Mouse (Mus musculus): Measurements from ENCODE around the gene Pitpnm2. TPM values are rescaled to one million over a fixed set of nuclear protein-coding genes. Genes with fewer than 3 reads are reported as not detected.

Gene Pitpnm2
- total and polyA plus RNA-seq, 3 experiments: 9.0 to 35.6 (median 24.1) TPM

- Histone ChIP-seq H3K4me3 (ENCODE audit: low read depth, low read length) (no peak overlapping the region), H3K9me3 (replicated peaks) (no peaks in the 10 kb centered on the region), H3K4me1 (ENCODE audit: insufficient read depth, low read depth, low read length) (peaks cover 36% of the 10 kb centered on the region), H3K27me3 (ENCODE audit: insufficient read depth, low read length) (peaks cover 42% of the 10 kb centered on the region), H3K36me3 (replicated peaks) (no peaks in the 10 kb centered on the region)
- no peak for ATAC-seq (ENCODE audit: extremely low read depth, insufficient number of reproducible peaks, low FRiP score, poor library complexity, severe bottlenecking)
- TF ChIP-seq POLR2AphosphoS5 (IDR thresholded peaks at IDR 0.05; ENCODE audit: insufficient replicate concordance, low read depth, low read length): no peak
- no peak for TF ChIP-seq CTCF (IDR thresholded peaks at IDR 0.05; ENCODE audit: low read depth, low read length)
- no peak for TF ChIP-seq GATA1 (IDR thresholded peaks at IDR 0.05; ENCODE audit: borderline replicate concordance, low read length)
- no peak for TF ChIP-seq GATA2 (IDR thresholded peaks at IDR 0.05; ENCODE audit: borderline replicate concordance, low read depth, low read length)
- TF ChIP-seq TAL1 (conservative IDR thresholded peaks at IDR 0.05; ENCODE audit: low read depth, low read length): no peak
- DNase-seq (ENCODE audit: low spot score): no peak
Measured at GRCm38 (mm10) chr5:124083850-124084587, 165.5 kb downstream of the Pitpnm2 start.

GRCm38 (mm10) chr5:124082941-124083688 is 166.4 kb downstream of the Pitpnm2 start:
- Histone ChIP-seq H3K36me3 (replicated peaks) (no peaks in the 10 kb centered on the region), H3K27me3 (ENCODE audit: insufficient read depth, low read length) (peaks cover 48% of the 10 kb centered on the region), H3K4me3 (ENCODE audit: low read depth, low read length) (no peak overlapping the region), H3K4me1 (ENCODE audit: insufficient read depth, low read depth, low read length) (peaks cover 40% of the 10 kb centered on the region), H3K9me3 (replicated peaks) (no peaks in the 10 kb centered on the region)
- DNase-seq (ENCODE audit: low spot score): no peak
- ATAC-seq (ENCODE audit: extremely low read depth, insufficient number of reproducible peaks, low FRiP score, poor library complexity, severe bottlenecking): no peak
- TF ChIP-seq TAL1 (conservative IDR thresholded peaks at IDR 0.05; ENCODE audit: low read depth, low read length): no peak
- TF ChIP-seq POLR2AphosphoS5 (IDR thresholded peaks at IDR 0.05; ENCODE audit: insufficient replicate concordance, low read depth, low read length): no peak
- TF ChIP-seq GATA2 (IDR thresholded peaks at IDR 0.05; ENCODE audit: borderline replicate concordance, low read depth, low read length): no peak
- TF ChIP-seq CTCF (IDR thresholded peaks at IDR 0.05; ENCODE audit: low read depth, low read length): no peak
- TF ChIP-seq GATA1 (IDR thresholded peaks at IDR 0.05; ENCODE audit: borderline replicate concordance, low read length): no peak

- TF ChIP-seq GATA1 (IDR thresholded peaks at IDR 0.05; ENCODE audit: borderline replicate concordance, low read length): no peak
- TF ChIP-seq TAL1 (conservative IDR thresholded peaks at IDR 0.05; ENCODE audit: low read depth, low read length): no peak
- TF ChIP-seq CTCF (IDR thresholded peaks at IDR 0.05; ENCODE audit: low read depth, low read length): no peak
- no peak for TF ChIP-seq GATA2 (IDR thresholded peaks at IDR 0.05; ENCODE audit: borderline replicate concordance, low read depth, low read length)
- no peak for TF ChIP-seq POLR2AphosphoS5 (IDR thresholded peaks at IDR 0.05; ENCODE audit: insufficient replicate concordance, low read depth, low read length)
- DNase-seq (ENCODE audit: low spot score) (no peak), ATAC-seq (ENCODE audit: extremely low read depth, insufficient number of reproducible peaks, low FRiP score, poor library complexity, severe bottlenecking) (no peak)
- Histone ChIP-seq H3K27me3 (ENCODE audit: insufficient read depth, low read length) (peaks cover 47% of the 10 kb centered on the region), H3K9me3 (replicated peaks) (no peaks in the 10 kb centered on the region), H3K36me3 (replicated peaks) (no peaks in the 10 kb centered on the region), H3K4me1 (ENCODE audit: insufficient read depth, low read depth, low read length) (peaks cover 43% of the 10 kb centered on the region), H3K4me3 (ENCODE audit: low read depth, low read length) (no peak overlapping the region)
Measured at GRCm38 (mm10) chr5:124082447-124082846, 167.1 kb downstream of the Pitpnm2 start.

GRCm38 (mm10) chr5:124079880-124080279 is 169.7 kb downstream of the Pitpnm2 start:
- Histone ChIP-seq H3K4me3 (ENCODE audit: low read depth, low read length) (no peak overlapping the region; the same call in 1 of the 2 replicates), H3K4me1 (ENCODE audit: insufficient read depth, low read depth, low read length) (peaks cover 61% of the 10 kb centered on the region), H3K36me3 (replicated peaks) (no peaks in the 10 kb centered on the region), H3K9me3 (replicated peaks) (no peaks in the 10 kb centered on the region), H3K27me3 (ENCODE audit: insufficient read depth, low read length) (peaks cover 33% of the 10 kb centered on the region; the same call in 1 of the 2 replicates)
- DNase-seq (ENCODE audit: low spot score): no peak
- TF ChIP-seq CTCF (IDR thresholded peaks at IDR 0.05; ENCODE audit: low read depth, low read length) (no peak), POLR2AphosphoS5 (IDR thresholded peaks at IDR 0.05; ENCODE audit: insufficient replicate concordance, low read depth, low read length) (no peak)
- no peak for ATAC-seq (ENCODE audit: extremely low read depth, insufficient number of reproducible peaks, low FRiP score, poor library complexity, severe bottlenecking)

GRCm38 (mm10) chr5:124078794-124079416 is 170.7 kb downstream of the Pitpnm2 start:
- Histone ChIP-seq H3K9me3 (replicated peaks) (no peaks in the 10 kb centered on the region), H3K4me1 (ENCODE audit: insufficient read depth, low read depth, low read length) (peaks cover 61% of the 10 kb centered on the region), H3K36me3 (replicated peaks) (no peaks in the 10 kb centered on the region), H3K4me3 (ENCODE audit: low read depth, low read length) (no peak overlapping the region), H3K27me3 (ENCODE audit: insufficient read depth, low read length) (peaks cover 33% of the 10 kb centered on the region; the same call in 1 of the 2 replicates)
- ATAC-seq (ENCODE audit: extremely low read depth, insufficient number of reproducible peaks, low FRiP score, poor library complexity, severe bottlenecking) (no peak), DNase-seq (ENCODE audit: low spot score) (no peak)
- TF ChIP-seq GATA2 (IDR thresholded peaks at IDR 0.05; ENCODE audit: borderline replicate concordance, low read depth, low read length) (no peak), POLR2AphosphoS5 (IDR thresholded peaks at IDR 0.05; ENCODE audit: insufficient replicate concordance, low read depth, low read length) (no peak), TAL1 (conservative IDR thresholded peaks at IDR 0.05; ENCODE audit: low read depth, low read length) (no peak), GATA1 (IDR thresholded peaks at IDR 0.05; ENCODE audit: borderline replicate concordance, low read length) (no peak), CTCF (IDR thresholded peaks at IDR 0.05; ENCODE audit: low read depth, low read length) (no peak)

Data from G1E (cell line).